Mouse (Mus musculus): ENCODE data around the gene Syngap1. TPM values are rescaled to one million over a fixed set of nuclear protein-coding genes. Genes with fewer than 3 reads are reported as not detected.
A peak's percentile ranks its signal among the peaks of the same experiment; 100 is the strongest.

The Syngap1 gene
- polyA plus RNA-seq, 1 experiment from 2014 or later, result 0.21 TPM

DNA sequence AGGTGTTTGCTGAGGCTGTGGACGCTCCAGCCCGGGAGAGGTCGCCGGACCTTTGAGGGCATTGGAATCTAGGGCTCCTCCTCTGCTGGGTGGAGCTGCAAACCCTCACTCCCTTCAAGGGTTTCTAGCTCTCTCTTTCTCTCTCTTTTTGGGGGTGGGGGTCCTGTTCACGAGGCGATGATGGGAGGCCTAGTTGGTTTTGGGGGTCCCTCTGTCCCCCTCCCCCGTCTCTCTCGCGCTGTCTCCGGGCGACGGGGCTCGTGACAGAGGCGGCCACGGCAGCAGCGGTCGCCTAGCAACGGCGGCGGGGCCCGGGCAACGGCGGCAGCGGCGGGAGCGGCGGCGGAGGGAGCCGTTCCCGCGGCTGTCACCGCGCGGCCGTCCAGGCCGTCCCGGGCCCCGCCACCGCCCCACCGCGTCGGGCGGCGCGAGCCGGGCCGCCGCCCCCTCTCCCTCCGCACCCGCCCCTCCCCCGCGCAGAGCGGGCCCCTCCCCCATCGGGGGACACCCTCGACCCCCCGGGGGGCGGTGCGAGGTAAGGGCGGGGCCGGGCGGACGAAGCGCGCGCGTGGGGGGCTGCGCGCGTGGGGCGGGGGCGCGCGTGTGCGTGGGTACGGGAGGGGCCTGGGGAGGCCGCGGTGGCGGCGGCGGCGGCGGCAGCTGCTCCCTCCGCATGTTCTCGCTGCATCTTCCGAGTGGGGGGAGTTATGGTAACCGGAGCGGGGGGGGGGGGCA is 7.4 kb downstream of the Syngap1 start:
- Histone ChIP-seq H3K9me3 (replicated peaks) (no peaks in the 10 kb centered on the region), H3K4me1 (replicated peaks) (peaks cover 73% of the 10 kb centered on the region), H3K4me2 (peak overlapping the region; percentile 100), H3K36me3 (replicated peaks) (no peaks in the 10 kb centered on the region), H3K9ac (peak overlapping the region; percentile 64), H3K27me3 (peaks cover 61% of the 10 kb centered on the region), H3K4me3 (replicated peaks) (peak overlapping the region; percentile 68), H3K27ac (replicated peaks) (peak overlapping the region; percentile 48; the same call in 1 of the 2 replicates)
- ATAC-seq (ENCODE audit: insufficient read depth), result no peak
- 2% methylated on average over 36 of the region's 87 CpGs for WGBS (ENCODE audit: insufficient replicate concordance)

DNA sequence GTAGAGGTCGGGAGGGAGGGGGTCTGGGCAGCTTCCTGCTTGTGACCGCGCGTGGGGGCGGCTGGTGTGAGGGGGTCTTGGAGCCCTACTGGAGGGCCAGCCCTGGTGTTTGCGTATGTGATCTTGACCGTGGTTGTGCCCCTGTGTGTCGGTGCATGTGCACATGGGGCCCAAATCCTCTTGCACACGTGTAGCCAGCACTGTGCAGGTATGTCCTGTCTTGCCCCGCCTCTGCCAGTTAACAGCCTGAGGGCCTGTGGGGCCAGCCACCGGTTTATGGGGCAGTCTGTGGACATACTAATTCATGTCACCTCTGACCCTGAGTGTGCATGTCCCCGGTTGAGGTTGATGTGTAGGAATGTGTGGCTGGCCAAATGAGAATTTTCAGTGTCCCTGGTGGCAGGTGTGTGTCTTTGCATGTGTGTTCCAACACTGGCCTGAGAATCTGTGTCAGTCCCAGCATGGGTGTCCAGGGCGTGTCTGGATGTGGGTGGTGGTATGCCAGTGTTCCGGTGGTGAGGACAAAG is 8.1 kb downstream of the Syngap1 start:
- 14% methylated on average over 13 of the region's 14 CpGs for WGBS (ENCODE audit: insufficient replicate concordance)
- Histone ChIP-seq H3K9me3 (replicated peaks) (no peaks in the 10 kb centered on the region), H3K4me3 (replicated peaks) (peak overlapping the region; percentile 68), H3K36me3 (replicated peaks) (no peaks in the 10 kb centered on the region), H3K9ac (peak overlapping the region; percentile 64; the same call in 1 of the 2 replicates), H3K27ac (replicated peaks) (peak overlapping the region; percentile 24; the same call in 1 of the 2 replicates), H3K27me3 (peaks cover 64% of the 10 kb centered on the region), H3K4me2 (peak overlapping the region; percentile 100), H3K4me1 (replicated peaks) (peaks cover 80% of the 10 kb centered on the region)
- no peak for ATAC-seq (ENCODE audit: insufficient read depth)

DNA sequence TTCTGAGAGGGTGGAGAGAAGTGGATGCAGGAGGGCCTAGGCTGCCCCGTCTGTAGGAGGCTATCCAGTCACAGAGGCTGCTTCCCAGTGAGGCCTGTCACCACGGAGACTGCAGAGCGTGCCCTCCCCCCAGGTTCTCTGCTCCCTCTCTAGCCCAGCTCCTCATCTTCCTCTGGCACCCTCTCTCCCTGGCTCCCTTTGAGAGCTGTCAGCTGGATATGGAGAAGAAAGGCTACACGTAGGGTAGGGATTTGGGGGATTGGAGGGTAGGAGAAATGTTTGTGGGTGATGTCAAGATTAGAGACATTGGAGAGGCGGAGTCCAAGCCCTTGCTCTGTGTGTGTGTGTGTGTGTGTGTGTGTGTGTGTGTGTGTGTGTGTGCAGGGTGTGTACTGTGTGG is 8.8 kb downstream of the Syngap1 start:
- Histone ChIP-seq H3K36me3 (replicated peaks) (no peaks in the 10 kb centered on the region), H3K27ac (replicated peaks) (peak overlapping the region; percentile 24), H3K4me1 (replicated peaks) (peaks cover 85% of the 10 kb centered on the region), H3K9me3 (replicated peaks) (no peaks in the 10 kb centered on the region), H3K4me2 (0 out of 2 replicates have a peak overlapping the region, but pooled peaks have one; percentile 100), H3K4me3 (replicated peaks) (no peak overlapping the region), H3K27me3 (peaks cover 63% of the 10 kb centered on the region), H3K9ac (no peak overlapping the region)
- ATAC-seq (ENCODE audit: insufficient read depth), result no peak
- WGBS (ENCODE audit: insufficient replicate concordance), result 52% methylated on average over 5 of the region's 5 CpGs

DNA sequence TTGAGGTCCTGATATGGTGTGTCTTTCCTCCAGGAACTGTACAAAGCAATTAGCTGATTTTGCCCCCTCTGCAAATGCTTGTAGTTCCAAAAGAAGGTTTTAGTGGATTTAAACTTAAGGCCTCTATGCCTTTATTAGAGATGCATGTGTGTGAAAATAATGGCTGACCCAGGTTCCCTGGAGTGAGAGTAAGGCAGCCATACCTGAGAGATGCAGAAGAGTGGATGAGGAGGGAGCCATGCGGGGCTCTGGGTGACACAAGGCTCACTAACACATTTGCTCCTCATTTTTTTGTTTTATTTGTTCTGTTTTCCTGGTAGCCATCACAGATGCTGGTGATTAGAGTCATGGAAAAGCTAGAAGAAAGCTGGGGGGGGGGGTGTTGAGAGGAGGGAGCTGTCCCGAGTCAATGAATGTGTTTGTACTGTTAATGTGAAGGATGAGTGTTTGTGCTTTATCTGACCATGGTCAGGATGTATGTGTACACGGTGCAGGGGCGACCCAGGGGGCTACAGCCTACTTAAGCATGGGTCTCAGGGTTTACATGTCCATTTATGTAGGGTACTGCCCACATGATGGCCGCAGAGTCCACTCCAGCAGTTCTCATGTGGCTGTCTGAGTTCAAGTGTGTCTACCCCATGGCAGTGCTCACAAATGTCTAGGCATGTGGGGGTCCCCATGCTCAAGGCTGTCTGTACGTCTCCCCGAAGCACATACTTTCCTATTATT is 9.7 kb downstream of the Syngap1 start:
- Histone ChIP-seq H3K27me3 (peaks cover 54% of the 10 kb centered on the region), H3K36me3 (replicated peaks) (no peaks in the 10 kb centered on the region), H3K27ac (replicated peaks) (no peak overlapping the region), H3K4me2 (peak overlapping the region; percentile 65), H3K9me3 (replicated peaks) (no peaks in the 10 kb centered on the region), H3K4me1 (replicated peaks) (peaks cover 93% of the 10 kb centered on the region), H3K9ac (no peak overlapping the region), H3K4me3 (replicated peaks) (no peak overlapping the region)
- WGBS (ENCODE audit: insufficient replicate concordance), result 48% methylated on average over 7 of the region's 7 CpGs
- ATAC-seq (ENCODE audit: insufficient read depth), result no peak

DNA sequence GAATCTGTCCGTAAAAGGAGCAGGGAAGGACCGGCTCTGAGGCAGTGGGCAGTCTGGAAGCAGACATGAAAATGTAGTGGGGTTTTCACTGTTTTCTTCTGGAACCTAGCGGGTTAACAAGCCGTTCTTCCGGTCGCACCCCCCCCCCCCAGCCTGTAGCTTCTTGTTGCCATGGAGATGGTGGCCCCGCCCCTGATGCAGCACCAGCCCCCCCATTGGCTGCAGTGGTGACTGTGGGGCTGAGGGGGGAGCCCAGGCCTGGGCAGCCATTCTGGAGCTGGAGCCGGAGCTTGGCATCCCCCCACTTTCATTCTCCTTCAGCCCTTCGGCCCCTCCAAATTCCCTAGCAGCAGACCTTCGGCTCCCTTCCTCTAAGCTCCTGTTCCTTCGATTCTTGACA is 10.4 kb downstream of the Syngap1 start:
- Histone ChIP-seq H3K4me1 (replicated peaks) (peaks cover 93% of the 10 kb centered on the region), H3K4me3 (replicated peaks) (peak overlapping the region; percentile 36), H3K9me3 (replicated peaks) (no peaks in the 10 kb centered on the region), H3K4me2 (peak overlapping the region; percentile 65), H3K27ac (replicated peaks) (no peak overlapping the region), H3K36me3 (replicated peaks) (no peaks in the 10 kb centered on the region), H3K9ac (peak overlapping the region; percentile 43; the same call in 1 of the 2 replicates), H3K27me3 (peaks cover 50% of the 10 kb centered on the region)
- ATAC-seq (ENCODE audit: insufficient read depth), result no peak
- 4% methylated on average over 11 of the region's 11 CpGs for WGBS (ENCODE audit: insufficient replicate concordance)

DNA sequence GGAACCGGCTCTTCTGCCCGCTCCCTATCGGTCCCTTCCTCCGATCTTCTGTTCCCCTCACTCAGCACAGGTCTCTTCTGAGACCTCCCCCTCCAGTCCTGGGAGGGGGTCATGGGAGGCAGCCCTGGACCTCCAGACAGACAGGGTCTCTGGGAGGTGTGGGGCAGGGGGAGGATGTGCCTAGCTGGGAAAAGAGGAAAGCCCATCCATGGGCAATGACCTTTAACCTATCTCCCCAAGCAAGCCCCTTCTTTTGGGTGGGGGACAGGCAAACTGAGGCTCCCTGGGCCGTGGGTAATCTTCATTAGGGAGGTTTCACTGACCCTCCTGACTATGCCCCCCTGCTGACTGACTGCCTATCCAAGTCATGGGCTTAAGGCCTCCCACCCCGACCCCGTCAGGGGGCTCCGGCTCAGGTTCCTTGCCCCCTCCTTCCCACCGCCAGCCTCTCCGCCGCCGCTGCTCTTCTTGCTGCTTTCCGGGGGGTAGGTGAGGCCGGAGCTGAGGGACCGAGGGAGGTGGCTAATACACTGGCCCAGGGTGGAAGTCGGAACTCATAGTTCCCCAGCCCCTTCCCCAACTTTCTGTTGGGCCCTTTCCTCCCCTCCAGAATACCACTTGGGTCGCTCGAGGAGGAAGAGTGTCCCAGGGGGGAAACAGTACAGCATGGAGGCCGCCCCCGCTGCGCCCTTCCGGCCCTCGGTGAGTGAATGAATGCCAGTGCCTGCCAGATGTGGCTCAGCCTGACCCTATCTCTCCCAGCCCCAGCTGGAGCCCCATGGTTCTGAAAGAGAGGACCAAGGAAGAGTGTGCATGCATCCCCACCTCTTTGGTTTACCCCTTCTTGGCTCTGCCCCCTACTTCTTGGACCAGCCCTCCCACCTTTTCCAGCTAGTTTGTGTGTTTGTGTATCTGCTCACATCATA is 11.2 kb downstream of the Syngap1 start:
- Histone ChIP-seq H3K4me1 (replicated peaks) (peaks cover 93% of the 10 kb centered on the region), H3K9ac (peak overlapping the region; percentile 43; the same call in 1 of the 2 replicates), H3K27me3 (peaks cover 50% of the 10 kb centered on the region), H3K4me2 (peak overlapping the region; percentile 65), H3K27ac (replicated peaks) (no peak overlapping the region), H3K36me3 (replicated peaks) (no peaks in the 10 kb centered on the region), H3K4me3 (replicated peaks) (peak overlapping the region; percentile 36), H3K9me3 (replicated peaks) (no peaks in the 10 kb centered on the region)
- ATAC-seq (ENCODE audit: insufficient read depth), result no peak
- 9% methylated on average over 23 of the region's 23 CpGs for WGBS (ENCODE audit: insufficient replicate concordance)

DNA sequence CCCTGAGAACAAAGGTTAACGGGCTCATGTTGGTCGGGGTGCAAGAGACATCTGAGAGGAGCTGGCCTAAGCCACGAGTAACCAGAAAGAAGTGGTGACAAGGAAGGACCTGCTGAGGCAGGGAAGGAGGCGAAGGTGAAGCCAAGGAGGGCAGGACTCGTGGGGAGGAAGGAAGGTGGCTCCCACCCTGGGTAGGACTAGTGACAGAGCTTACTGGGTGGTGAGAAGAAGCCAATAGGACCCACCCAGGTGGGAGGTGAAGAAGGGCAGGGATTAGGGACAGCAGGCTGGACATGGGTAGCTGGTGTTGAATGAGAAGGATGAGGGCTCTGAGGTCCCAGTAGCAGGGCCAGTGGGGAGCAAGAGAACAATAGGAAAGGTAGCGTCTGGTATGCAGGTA is 12.1 kb downstream of the Syngap1 start:
- peaks cover 94% of the 10 kb centered on the region for H3K4me1 ChIP-seq (replicated peaks)
- H3K9me3 ChIP-seq (replicated peaks), result no peaks in the 10 kb centered on the region
- H3K27ac ChIP-seq (replicated peaks), result no peak overlapping the region
- H3K4me3 ChIP-seq (replicated peaks), result no peak overlapping the region
- no peaks in the 10 kb centered on the region for H3K36me3 ChIP-seq (replicated peaks)
- no peak overlapping the region for H3K9ac ChIP-seq
- H3K4me2 ChIP-seq, result no peak overlapping the region
- ATAC-seq (ENCODE audit: insufficient read depth), result no peak
- H3K27me3 ChIP-seq, result peaks cover 45% of the 10 kb centered on the region
- WGBS (ENCODE audit: insufficient replicate concordance), result 54% methylated on average over 6 of the region's 6 CpGs

DNA sequence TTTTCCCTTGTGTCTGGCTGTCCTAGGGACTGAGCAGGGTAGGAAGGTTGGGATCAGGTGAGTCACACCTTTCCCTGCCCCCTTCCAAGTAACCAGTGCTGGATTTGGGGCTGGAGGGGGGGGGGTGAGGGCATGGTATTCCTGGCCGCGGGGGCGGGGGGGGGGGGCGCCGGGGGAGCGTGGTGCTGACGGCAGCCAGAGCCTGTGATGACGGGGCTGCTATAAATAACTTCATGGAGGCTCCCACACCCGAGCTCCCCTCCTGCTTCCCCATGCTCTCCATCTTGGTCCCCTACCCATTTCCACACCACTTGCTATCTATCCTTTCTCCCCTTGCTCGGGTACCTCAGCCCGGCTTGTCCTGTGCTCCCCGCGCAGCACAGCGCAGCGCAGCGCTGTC is 12.7 kb downstream of the Syngap1 start:
- Histone ChIP-seq H3K4me1 (replicated peaks) (peaks cover 94% of the 10 kb centered on the region), H3K9me3 (replicated peaks) (no peaks in the 10 kb centered on the region), H3K27ac (replicated peaks) (no peak overlapping the region), H3K9ac (no peak overlapping the region), H3K4me2 (no peak overlapping the region), H3K36me3 (replicated peaks) (no peaks in the 10 kb centered on the region), H3K4me3 (replicated peaks) (no peak overlapping the region), H3K27me3 (peaks cover 43% of the 10 kb centered on the region)
- no peak for ATAC-seq (ENCODE audit: insufficient read depth)
- WGBS (ENCODE audit: insufficient replicate concordance), result 39% methylated on average over 16 of the region's 16 CpGs

DNA sequence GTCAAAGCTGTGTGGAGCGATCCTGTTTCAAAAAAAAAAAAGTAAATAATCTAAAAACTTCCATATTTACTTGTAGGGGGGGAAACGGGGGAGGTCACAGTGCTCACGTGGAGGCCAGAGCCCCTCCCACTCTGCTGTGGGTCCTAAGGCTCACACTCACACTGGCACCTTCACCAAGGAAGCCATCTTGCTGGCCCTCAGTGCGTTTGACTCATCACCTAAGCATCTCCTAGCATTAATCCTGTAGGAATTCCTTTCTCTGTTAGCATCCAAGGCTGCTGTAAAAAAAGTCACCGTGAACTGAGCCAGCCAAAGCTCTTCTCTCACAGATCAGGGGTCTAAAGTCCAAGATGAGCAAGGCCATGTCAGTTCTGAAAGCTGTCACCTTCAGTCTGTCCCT is 15.3 kb downstream of the Syngap1 start:
- H3K9me3 ChIP-seq (replicated peaks), result no peaks in the 10 kb centered on the region
- peaks cover 80% of the 10 kb centered on the region for H3K4me1 ChIP-seq (replicated peaks)
- H3K27me3 ChIP-seq, result peaks cover 25% of the 10 kb centered on the region
- peak overlapping the region; percentile 43 for H3K4me3 ChIP-seq (replicated peaks)
- H3K9ac ChIP-seq, result peak overlapping the region; percentile 53
- ATAC-seq (ENCODE audit: insufficient read depth), result no peak
- H3K4me2 ChIP-seq, result peak overlapping the region; percentile 74
- no peaks in the 10 kb centered on the region for H3K36me3 ChIP-seq (replicated peaks)
- WGBS (ENCODE audit: insufficient replicate concordance), result 47% methylated on average over 5 of the region's 5 CpGs
- peak overlapping the region; percentile 89 for H3K27ac ChIP-seq (replicated peaks)

DNA sequence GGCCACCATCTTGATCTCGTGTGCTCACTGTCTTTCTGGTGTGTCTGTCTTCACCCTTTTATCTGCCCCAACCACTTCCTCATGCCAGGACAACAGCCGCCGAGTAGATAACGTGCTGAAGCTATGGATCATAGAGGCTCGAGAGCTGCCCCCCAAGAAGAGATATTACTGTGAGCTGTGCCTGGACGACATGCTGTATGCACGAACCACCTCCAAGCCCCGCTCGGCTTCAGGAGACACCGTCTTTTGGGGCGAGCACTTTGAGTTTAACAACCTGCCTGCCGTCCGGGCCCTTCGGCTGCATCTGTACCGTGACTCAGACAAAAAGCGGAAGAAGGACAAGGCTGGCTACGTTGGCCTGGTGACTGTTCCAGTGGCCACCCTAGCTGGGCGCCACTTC is 15.8 kb downstream of the Syngap1 start:
- peak overlapping the region; percentile 89 for H3K27ac ChIP-seq (replicated peaks)
- ATAC-seq (ENCODE audit: insufficient read depth), result peak; percentile 84
- H3K27me3 ChIP-seq, result peaks cover 19% of the 10 kb centered on the region
- 21% methylated on average over 18 of the region's 18 CpGs for WGBS (ENCODE audit: insufficient replicate concordance)
- peaks cover 74% of the 10 kb centered on the region for H3K4me1 ChIP-seq (replicated peaks)
- no peaks in the 10 kb centered on the region for H3K36me3 ChIP-seq (replicated peaks)
- peak overlapping the region; percentile 53 for H3K9ac ChIP-seq
- H3K4me2 ChIP-seq, result peak overlapping the region; percentile 74
- H3K4me3 ChIP-seq (replicated peaks), result peak overlapping the region; percentile 43
- no peaks in the 10 kb centered on the region for H3K9me3 ChIP-seq (replicated peaks)
